Mouse (Mus musculus): ENCODE results near the gene Ahnak.
"Not testable (repeated sequence)": the region's sequence is repeated elsewhere in the genome, so short reads cannot be mapped to it uniquely, and the experiment has no call there.

Gene Ahnak

DNA sequence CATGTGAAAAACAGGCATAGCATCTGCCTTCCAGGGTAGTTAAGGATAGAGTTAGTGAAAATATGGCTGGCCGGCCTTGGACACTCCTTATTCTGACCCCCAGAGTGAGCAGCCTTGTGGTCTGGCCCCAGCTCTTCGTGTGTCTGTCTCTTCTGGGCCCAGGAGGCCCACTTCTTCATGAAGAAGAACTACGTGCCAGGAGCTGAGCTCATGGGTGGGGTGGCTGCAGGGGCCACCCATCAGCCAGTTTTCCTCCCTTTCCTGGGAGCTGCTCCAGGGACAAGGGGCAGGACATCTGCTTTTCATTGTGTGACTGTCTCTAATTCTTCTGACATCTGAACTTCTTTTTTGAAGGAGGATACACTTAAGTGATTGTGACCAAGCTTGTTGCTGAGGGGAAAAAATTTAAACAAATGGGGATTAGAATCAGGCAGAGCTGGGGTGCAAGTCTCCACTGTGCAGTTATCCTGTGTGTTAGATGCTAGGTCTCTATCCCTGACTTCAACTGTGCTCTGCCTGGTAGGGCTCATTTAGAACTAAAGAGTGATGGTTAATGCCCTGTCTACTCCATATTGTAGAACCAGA, 116.1 kb downstream of the Ahnak start:
- no peak for DNase-seq

DNA sequence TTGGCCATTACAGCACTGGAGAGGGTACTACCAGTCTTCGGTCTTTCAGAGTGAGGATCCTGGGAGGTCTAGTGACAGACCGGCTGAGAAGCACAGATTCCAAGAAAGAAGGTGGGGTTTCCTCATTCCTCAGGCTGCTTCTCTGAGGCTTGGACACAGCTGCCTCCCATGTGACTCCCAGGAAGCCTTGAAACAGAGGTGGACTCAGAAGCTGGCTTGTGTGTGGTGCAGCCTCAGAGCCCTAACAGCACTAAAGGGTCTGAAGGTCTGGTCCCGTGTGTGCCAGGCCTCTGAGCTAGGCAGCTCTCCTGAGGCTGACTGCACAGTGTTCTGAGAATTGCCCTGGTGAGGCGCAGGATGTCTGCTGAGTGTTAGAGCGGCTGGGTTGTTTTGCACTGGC, 117.0 kb downstream of the Ahnak start:
- DNase-seq: no peak

DNA sequence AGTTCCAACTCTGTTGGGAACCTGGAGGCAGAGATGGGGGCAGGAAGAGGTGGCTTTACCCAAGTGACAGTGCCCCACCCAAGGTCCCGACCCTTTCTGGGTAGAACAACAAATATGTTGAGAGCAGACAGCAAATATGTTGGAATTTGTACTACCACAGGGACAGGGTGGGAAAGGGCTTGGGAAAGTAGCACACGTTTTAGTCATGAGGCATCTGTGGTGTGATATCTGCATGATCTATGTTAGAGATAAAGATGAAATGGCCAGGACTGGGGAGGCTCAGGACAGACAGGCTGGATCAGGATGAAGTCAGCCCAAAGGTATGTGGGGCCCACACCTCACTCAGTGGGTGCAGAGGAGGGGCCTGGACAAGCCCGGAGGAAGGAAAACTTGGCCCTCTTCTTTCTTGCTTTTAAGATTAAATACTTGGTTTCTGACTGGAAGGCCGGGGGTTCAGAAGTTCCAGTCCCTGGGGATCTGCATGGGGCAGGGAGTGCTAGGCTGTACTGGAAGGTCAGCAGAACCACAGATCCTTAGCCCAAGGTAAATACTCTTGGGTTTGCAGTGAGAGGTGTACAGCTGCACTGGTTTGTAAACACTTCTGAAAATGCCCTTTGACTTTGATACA, 117.8 kb downstream of the Ahnak start:
- no peak for DNase-seq

- DNase-seq: no peak
Observed at GRCm38 (mm10) chr19:9107379-9107755, 118.3 kb downstream of the Ahnak start.

DNA sequence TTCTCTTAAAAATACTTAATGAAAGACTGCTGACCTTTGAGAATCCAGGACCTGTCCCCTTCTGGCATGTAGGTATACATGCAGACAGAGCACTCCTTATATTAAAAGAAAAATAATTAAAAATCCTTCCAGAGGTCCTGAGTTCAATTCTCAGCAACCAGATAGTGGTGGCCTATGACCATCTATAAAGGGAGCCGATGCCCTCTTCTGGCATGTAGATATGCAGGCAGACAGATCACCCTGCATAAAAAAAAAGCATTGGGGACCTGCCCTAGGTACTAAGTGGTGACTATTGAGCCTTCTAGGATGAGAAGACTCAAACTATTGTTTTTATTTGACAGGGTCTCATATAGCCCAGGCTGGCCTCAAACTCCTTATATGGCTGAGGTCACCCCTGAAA, 119.5 kb downstream of the Ahnak start:
- DNase-seq: no peak

- DNase-seq: peak; percentile 50 to 64
Observed at GRCm38 (mm10) chr19:9110182-9110869, 121.2 kb downstream of the Ahnak start.

DNA sequence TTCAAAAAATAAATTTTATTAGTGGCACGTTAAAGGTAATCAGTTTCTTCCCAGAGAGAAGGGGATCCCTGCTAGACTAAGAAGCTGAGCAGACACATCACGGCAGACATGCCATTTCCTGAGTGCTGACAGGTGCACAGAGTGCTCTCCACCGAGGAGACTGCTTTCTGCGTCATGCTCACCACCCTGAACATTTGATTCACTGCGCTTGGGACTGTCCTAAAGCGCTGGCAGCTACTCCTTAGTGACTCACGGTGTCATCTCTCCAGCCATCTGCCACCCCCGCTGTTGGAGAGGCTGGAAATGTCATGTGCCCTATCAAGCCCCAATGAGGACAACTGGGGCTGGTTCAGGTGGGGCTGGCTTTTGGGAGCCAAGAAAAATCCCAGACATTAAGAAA, 123.0 kb downstream of the Ahnak start:
- DNase-seq: peak; percentile 89 to 93

GRCm38 (mm10) chr19:9116268-9116667, 127.2 kb downstream of the Ahnak start:
- DNase-seq: no peak

- DNase-seq: no peak
Observed at GRCm38 (mm10) chr19:9117275-9117674, 128.2 kb downstream of the Ahnak start.

GRCm38 (mm10) chr19:9119655-9120425, 130.8 kb downstream of the Ahnak start:
- no peak for DNase-seq

DNA sequence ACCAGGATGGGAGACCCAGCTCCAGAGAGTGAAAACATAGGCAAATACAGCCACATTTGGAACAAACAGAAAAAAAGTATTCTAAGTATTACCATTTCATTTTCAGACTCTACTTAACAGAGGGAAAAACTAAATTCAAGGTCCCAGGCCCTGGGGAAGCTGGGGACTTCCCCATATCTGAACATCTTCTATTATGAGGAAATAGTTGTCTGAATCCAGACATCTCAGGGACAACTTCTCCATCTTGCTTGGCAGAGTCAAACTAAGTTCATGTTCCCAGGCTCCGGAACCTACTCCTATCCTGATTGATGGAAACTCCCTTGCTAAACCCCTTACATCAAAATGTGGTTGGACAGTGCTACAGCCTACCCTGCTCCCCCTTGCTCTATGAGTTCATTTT, 133.3 kb downstream of the Ahnak start:
- no peak for DNase-seq

- DNase-seq: not testable (repeated sequence)
Observed at GRCm38 (mm10) chr19:9123986-9124385, 134.9 kb downstream of the Ahnak start.

Data from cerebellum, postnatal 25 days (tissue).